Mouse (Mus musculus): ENCODE data around the gene Calr. TPM values are rescaled to one million over a fixed set of nuclear protein-coding genes. Genes with fewer than 3 reads are reported as not detected.

The Calr gene
- total RNA-seq (2015; ENCODE audit: low replicate concordance), result 261 and 337 TPM in 2 replicates
- 660 and 677 TPM in 2 replicates for total RNA-seq (2017; ENCODE audit: low replicate concordance)

GRCm38 (mm10) chr8:84846722-84847572 lies at the start of gene Calr:
Calr (minus strand) TSS chr8:84846934.
- peak; percentile 94 for ATAC-seq (replicated peaks; ENCODE audit: low FRiP score, poor library complexity, severe bottlenecking)

DNA sequence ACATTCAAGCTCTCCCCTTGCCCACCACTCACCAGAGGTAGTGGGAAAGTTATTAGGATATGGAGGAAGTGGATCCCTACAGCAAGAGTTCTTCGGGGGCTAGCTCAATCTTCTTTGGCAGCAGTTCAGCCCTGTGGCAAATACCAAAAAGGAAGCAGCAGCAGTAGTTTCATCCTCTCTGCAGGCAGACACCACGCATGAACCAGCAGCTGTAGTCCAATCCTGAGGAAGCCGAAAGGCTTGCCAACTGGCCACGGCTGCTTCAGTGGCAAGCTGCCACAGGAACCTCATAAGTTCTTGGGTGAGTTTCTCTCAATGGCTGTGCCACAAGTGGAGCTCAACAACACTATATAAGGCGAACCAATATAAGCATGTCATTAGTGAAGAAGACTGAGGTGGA lies 49.2 kb upstream of the Calr start:
- no peak for ATAC-seq (replicated peaks; ENCODE audit: low FRiP score, poor library complexity, severe bottlenecking)

DNA sequence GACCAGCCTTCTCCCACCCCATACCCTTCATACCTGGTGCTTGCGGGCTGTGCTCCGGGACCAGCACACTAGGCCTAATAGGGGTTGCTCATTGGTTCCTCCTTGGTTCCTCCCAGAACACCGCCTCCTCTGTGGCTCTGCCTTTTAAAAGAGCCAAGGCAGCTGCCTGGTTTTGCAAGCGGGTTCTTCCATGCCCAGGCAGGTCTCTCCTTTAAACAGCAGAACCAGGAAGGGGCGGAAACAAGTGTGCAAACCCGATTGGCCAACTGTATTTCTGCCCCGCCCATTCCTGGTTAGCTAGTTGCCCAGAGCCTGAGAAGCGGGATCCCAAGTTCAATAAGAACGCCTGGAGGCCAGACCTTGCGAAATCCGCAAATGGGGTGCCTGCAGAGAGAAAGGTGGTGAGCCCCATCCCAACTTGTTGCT lies 47.0 kb upstream of the Calr start, which contains the start of gene Gcdh:
TSS of gene Gcdh (minus strand) at position 213 of the 426 bp plus-strand sequence.
- peak; percentile 95 for ATAC-seq (replicated peaks; ENCODE audit: low FRiP score, poor library complexity, severe bottlenecking)

- ATAC-seq (replicated peaks; ENCODE audit: low FRiP score, poor library complexity, severe bottlenecking), result peak; percentile 59
Measured at GRCm38 (mm10) chr8:84892993-84893708, 46.4 kb upstream of the Calr start.

- ATAC-seq (replicated peaks; ENCODE audit: low FRiP score, poor library complexity, severe bottlenecking), result no peak
Measured at GRCm38 (mm10) chr8:84889141-84889540, 42.4 kb upstream of the Calr start.

GRCm38 (mm10) chr8:84888280-84888679 lies 41.5 kb upstream of the Calr start:
- no peak for ATAC-seq (replicated peaks; ENCODE audit: low FRiP score, poor library complexity, severe bottlenecking)

GRCm38 (mm10) chr8:84884728-84885127 lies 38.0 kb upstream of the Calr start:
- ATAC-seq (replicated peaks; ENCODE audit: low FRiP score, poor library complexity, severe bottlenecking), result no peak

DNA sequence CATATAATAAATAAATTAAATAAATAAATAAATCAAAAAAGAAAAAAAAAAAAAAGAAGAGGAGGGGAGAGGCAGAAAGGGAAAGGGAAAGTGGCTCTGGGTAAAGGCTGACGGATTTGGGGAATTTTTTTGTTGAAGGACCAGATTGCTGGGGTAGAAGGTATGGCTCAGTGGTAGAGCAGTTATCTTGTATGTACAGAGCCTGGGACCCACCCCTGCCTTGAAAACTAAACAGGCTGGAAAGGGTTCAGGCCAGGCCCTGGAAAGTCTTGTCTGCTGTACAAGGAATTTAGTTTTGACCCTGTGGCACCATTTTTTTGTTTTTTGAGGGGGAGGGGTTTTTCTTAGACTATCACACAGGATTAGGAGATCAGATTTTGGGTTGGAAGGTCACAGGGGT lies 32.2 kb upstream of the Calr start:
- peak; percentile 74 for ATAC-seq (replicated peaks; ENCODE audit: low FRiP score, poor library complexity, severe bottlenecking)

GRCm38 (mm10) chr8:84877297-84878035 lies 30.7 kb upstream of the Calr start:
- no peak for ATAC-seq (replicated peaks; ENCODE audit: low FRiP score, poor library complexity, severe bottlenecking)

- ATAC-seq (replicated peaks; ENCODE audit: low FRiP score, poor library complexity, severe bottlenecking), result no peak
Measured at GRCm38 (mm10) chr8:84874339-84874738, 27.6 kb upstream of the Calr start.

- no peak for ATAC-seq (replicated peaks; ENCODE audit: low FRiP score, poor library complexity, severe bottlenecking)
Measured at GRCm38 (mm10) chr8:84873016-84873415, 26.3 kb upstream of the Calr start.

DNA sequence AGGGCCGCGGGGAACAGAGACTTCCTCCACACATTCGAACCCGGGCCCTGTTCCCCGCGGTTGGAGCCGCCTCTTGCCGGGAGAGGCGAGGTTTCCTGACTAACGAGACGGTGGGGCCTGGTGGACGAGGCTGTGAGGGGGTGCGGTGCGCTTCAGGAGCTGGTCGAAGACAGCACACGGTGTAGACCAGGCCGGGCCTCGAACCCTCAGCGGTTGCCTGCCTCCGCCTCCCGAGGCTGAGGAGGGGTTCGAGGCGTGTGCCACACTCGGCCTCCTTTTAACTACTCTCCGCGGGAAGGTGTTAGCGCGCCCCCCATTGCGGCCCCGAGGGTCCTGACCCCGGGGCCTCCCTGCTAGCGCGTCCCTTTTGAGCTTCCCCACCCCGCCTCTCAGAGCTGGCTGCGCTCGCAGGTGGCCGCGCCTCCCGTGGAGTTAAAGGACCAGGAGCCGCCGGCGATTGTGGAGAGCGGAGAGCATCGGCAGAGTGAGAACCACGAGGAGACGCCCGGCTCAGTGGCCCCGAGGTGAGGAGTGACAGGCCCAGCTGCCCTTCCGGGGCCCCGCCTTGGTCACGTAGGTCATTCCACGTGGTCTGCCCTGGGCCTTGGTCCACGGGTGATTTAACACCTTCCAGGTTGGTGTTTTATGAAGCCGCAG lies 25.7 kb upstream of the Calr start:
- peak; percentile 79 for ATAC-seq (replicated peaks; ENCODE audit: low FRiP score, poor library complexity, severe bottlenecking)

DNA sequence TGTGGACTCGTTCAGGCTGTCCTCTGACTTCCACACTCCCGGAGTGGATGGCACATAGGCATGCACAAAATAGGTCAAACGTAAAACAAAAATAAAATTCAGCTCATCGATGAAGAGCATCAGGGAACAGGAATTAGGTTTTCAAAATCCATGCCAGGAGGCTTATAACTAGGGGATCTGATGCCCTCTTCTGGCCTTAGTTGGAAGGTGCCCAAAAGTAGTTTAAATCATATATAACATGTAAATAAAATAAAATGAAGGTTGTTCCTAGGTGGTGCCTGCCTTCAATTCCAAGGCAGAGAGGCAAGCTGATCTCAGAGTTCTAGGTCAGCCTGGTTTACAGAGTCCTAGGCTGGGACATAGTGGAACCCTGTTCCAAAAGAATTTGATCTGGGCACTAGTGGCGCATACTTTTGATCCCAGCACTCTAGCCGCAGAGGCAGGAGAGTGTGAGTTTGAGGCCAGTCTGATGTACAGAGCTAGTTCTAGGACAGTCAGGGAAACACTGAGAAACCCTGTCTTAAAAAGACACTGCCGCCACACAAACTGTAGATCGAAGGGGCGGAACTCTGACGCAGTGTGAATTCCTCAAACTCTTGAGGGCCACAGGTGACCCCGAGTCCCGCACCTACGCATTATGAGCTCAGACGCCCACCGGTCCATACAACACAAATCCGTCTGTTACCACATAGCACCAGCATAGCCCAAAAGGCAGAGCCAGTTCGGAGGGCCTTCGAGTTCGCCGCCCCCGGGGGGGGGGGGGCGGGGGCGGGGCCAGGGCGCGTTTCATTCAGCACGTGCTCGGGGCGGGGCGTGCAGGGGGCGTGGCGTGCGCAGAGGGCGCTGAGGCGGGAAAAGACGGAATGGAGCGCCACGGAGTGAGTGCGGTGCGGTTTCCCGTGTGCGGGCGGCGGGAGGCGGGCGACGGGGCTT lies 24.9 kb upstream of the Calr start, which contains the start of gene Syce2:
TSS of gene Syce2 (plus strand) at position 736 of the 933 bp plus-strand sequence.
- peak; percentile 80 for ATAC-seq (replicated peaks; ENCODE audit: low FRiP score, poor library complexity, severe bottlenecking)

DNA sequence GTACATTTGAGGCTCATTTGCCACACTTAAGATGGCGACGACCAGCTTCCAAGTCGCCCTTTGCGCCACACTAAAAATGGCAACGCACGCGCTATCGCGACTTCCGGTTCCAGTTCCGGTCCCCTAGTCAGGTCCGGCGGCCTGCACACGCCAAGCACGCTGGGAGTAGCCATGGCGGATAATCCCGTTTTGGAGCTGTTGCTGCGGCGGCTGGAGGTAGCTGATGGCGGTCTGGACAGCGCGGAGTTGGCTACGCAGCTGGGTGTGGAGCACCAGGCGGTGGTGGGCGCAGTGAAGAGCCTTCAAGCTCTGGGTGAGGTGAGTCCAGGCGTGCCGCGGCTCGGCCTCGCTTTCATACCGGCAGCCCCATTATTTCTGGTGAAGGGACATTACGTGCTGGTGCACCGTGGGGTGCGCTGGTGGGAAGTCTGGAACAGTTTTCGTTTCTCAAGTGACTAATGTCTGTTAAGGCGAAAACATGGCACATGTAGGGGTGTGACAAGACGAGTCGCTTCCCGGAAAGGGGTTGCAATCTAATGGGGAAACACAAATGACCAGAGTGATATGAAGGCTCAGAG lies 10.2 kb upstream of the Calr start, which contains the start of gene Farsa:
TSS of gene Farsa (plus strand) at position 126 of the 578 bp plus-strand sequence.
- peak; percentile 98 for ATAC-seq (replicated peaks; ENCODE audit: low FRiP score, poor library complexity, severe bottlenecking)

- ATAC-seq (replicated peaks; ENCODE audit: low FRiP score, poor library complexity, severe bottlenecking), result peak; percentile 43
Measured at GRCm38 (mm10) chr8:84856434-84856833, 9.7 kb upstream of the Calr start.

DNA sequence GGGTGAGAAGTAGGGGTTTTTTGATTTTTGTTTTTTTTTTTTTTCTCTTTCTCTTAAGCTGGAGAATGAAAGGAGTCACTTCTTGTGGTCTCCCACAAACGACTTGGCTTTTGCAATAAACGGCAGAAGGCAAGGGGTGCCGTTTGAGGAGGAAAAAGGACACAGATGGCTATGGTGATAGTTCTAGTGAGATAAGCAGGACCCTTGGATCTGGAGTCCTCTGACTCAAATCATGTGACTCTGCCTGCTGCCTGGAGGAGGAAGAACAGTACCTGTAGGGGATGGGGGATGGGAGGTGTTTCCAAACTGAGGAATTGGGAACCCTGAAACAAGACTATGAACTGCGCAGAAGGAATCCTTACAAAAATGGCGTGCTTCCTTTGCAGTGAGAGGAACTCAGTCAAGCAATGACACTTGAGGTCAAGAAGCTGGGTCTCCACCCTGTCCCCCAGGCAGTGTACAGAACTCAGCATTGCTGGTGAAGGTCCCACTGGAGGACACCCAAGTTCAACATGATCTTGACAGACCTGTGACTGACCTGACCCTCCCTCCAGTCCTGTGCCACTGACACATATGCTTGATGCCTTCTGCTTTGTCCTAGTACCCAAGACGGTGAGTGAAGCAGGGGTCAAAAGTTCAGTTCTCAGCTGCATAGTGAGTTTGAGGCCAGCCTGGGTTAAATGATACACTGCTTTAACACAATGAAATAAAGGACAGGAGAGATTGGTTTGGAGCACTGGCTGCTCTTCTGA lies 1.1 kb upstream of the Calr start:
- no peak for ATAC-seq (replicated peaks; ENCODE audit: low FRiP score, poor library complexity, severe bottlenecking)

- peak; percentile 27 for ATAC-seq (replicated peaks; ENCODE audit: low FRiP score, poor library complexity, severe bottlenecking)
Measured at GRCm38 (mm10) chr8:84846094-84846721, 526 bp downstream of the Calr start.
